Mouse (Mus musculus) liver, embryonic 14.5 days (tissue): ENCODE results near the gene Bbs9. TPM values are rescaled to one million over a fixed set of nuclear protein-coding genes. Genes with fewer than 3 reads are reported as not detected.

Experiments used
- ATAC-seq: fragments of 200-750 bp; cut with Nextera tagmentation; 2 replicates; pipeline ENCODE4 v1.8.0; 2017; ENCODE audit warnings: moderate number of reproducible peaks, mild to moderate bottlenecking, moderate library complexity; ENCODE audit not compliant: insufficient read depth
- DNase-seq, 3 experiments: peaks; one replicate each; pipeline ENCODE4 v3.0.0-alpha.2; 2012 to 2013; ENCODE audit warnings: low read depth in 3 of 3, low spot score in 3 of 3
- H3K27ac ChIP-seq: fragments of 300-500 bp; sonication (generic); 2 replicates; pipeline ENCODE4 v1.5.1; 2014; ENCODE audit warnings: moderate library complexity, mild to moderate bottlenecking, control low read depth, inconsistent platforms
- H3K27me3 ChIP-seq: fragments of 300-500 bp; sonication (generic); 2 replicates; pipeline ENCODE4 v1.6.1; 2014; ENCODE audit warnings: mild to moderate bottlenecking, low read length, moderate library complexity; ENCODE audit not compliant: control insufficient read depth, insufficient read depth
- H3K36me3 ChIP-seq: fragments of 300-500 bp; sonication (generic); replicated peaks from 2 replicates; pipeline ENCODE4 v1.6.1; 2014; ENCODE audit warnings: low read depth; ENCODE audit not compliant: control insufficient read depth, insufficient read depth
- H3K4me1 ChIP-seq, 2 experiments: fragments of 200-500 bp in 1 of 2; fragments of 300-500 bp in 1 of 2; sonication (generic) in 1 of 2; replicated peaks; 2 replicates each; pipeline ENCODE4 v1.6.1; 2012 to 2014; ENCODE audit warnings: antibody characterized with exemption in 1 of 2, inconsistent platforms in 1 of 2, low read length in 1 of 2; ENCODE audit not compliant: control insufficient read depth in 2 of 2, insufficient read depth in 2 of 2
- H3K4me2 ChIP-seq: fragments of 300-500 bp; sonication (generic); 2 replicates; pipeline ENCODE4 v1.6.1; 2014; ENCODE audit warnings: low read depth, mild to moderate bottlenecking, control low read depth, moderate library complexity
- H3K4me3 ChIP-seq, 2 experiments: fragments of 200-500 bp in 1 of 2; fragments of 300-500 bp in 1 of 2; sonication (generic) in 1 of 2; 2 replicates each; pipeline ENCODE4 v1.5.1; 2012 to 2014; ENCODE audit warnings: low read depth in 2 of 2, low read length in 2 of 2, mild to moderate bottlenecking in 2 of 2, control low read depth in 1 of 2, inconsistent platforms in 1 of 2, moderate library complexity in 1 of 2; ENCODE audit not compliant: insufficient read depth in 1 of 2
- H3K9ac ChIP-seq: fragments of 300-500 bp; sonication (generic); replicated peaks from 2 replicates; pipeline ENCODE4 v1.6.1; 2014; ENCODE audit warnings: mild to moderate bottlenecking, control low read depth, moderate library complexity
- H3K9me3 ChIP-seq: fragments of 300-500 bp; sonication (generic); 2 replicates; pipeline ENCODE4 v1.6.1; 2016; ENCODE audit warnings: low read length, mixed read lengths; ENCODE audit not compliant: control insufficient read depth
- CTCF ChIP-seq: IDR thresholded peaks from 2 replicates; pipeline ENCODE4 v1.5.1; 2016; ENCODE audit warnings: antibody characterized with exemption, low read depth, control low read depth
- EP300 ChIP-seq: IDR thresholded peaks from 2 replicates; pipeline ENCODE4 v1.6.1; 2016; ENCODE audit warnings: antibody characterized with exemption, low read depth
- WGBS: fragments of 180-500 bp; shearing (Covaris S2); extraction: QIAGEN DNeasy Blood & Tissue Kit; methylation state at CpG from one replicate; pipeline ENCODE4 v1.1.7; 2014; ENCODE audit not compliant: insufficient replicate concordance; 5-methylcytosine and 5-hydroxymethylcytosine counted together
- polyA plus RNA-seq, 2 experiments: library from polyadenylated mRNA; depleted of rRNA in 1 of 2; stranded (reverse) in 1 of 2; unstranded in 1 of 2; fragments of >200 nt; fragmentation: Nextera tagmentation in 1 of 2; extraction: Ambion mirVana in 1 of 2; gene quantifications; 2 replicates each; pipeline versions ENCODE4 v1.2.1 to v1.2.3; 2012 to 2014

Bbs9 gene
- polyA plus RNA-seq, 2 experiments: 2.2 to 2.3 TPM

GRCm38 (mm10) chr9:22578266-22578665, 102.8 kb downstream of the Bbs9 start:
- H3K27ac ChIP-seq: no peak overlapping the region
- H3K4me2 ChIP-seq: no peak overlapping the region
- TF ChIP-seq EP300 (no peak), CTCF (no peak)
- H3K4me3 ChIP-seq: no peak overlapping the region
- no peaks in the 10 kb centered on the region for H3K4me1 ChIP-seq
- no peak for ATAC-seq
- no peak overlapping the region for H3K9ac ChIP-seq
- no peaks in the 10 kb centered on the region for H3K27me3 ChIP-seq
- H3K36me3 ChIP-seq: no peaks in the 10 kb centered on the region
- DNase-seq: no peak
- H3K9me3 ChIP-seq: no peaks in the 10 kb centered on the region
- WGBS: 49% methylated on average over 3 of the region's 3 CpGs

- ATAC-seq (no peak), DNase-seq (no peak)
These were observed 108.7 kb downstream of the Bbs9 start for GRCm38 (mm10) chr9:22584221-22584620.

GRCm38 (mm10) chr9:22593032-22593431, 117.5 kb downstream of the Bbs9 start:
- no peaks in the 10 kb centered on the region for H3K4me1 ChIP-seq
- H3K27me3 ChIP-seq: no peaks in the 10 kb centered on the region
- H3K4me2 ChIP-seq: no peak overlapping the region
- 84% methylated on average over 5 of the region's 5 CpGs for WGBS
- H3K9me3 ChIP-seq: no peaks in the 10 kb centered on the region
- H3K36me3 ChIP-seq: no peaks in the 10 kb centered on the region
- no peak overlapping the region for H3K4me3 ChIP-seq
- no peak for TF ChIP-seq CTCF
- no peak for TF ChIP-seq EP300
- DNase-seq (no peak), ATAC-seq (no peak)
- H3K9ac ChIP-seq: no peak overlapping the region
- no peak overlapping the region for H3K27ac ChIP-seq

More at GRCm38 (mm10) chr9:22584221-22584620, 108.7 kb downstream of the Bbs9 start:
- Histone ChIP-seq H3K27ac (no peak overlapping the region), H3K36me3 (no peaks in the 10 kb centered on the region), H3K4me2 (no peak overlapping the region), H3K4me1 (no peaks in the 10 kb centered on the region), H3K4me3 (no peak overlapping the region), H3K9ac (no peak overlapping the region), H3K27me3 (no peaks in the 10 kb centered on the region), H3K9me3 (no peaks in the 10 kb centered on the region)
- 50% methylated on average over 3 of the region's 3 CpGs for WGBS
- TF ChIP-seq CTCF (no peak), EP300 (no peak)

GRCm38 (mm10) chr9:22596650-22597049, 121.1 kb downstream of the Bbs9 start:
- H3K27ac ChIP-seq: no peak overlapping the region
- H3K9ac ChIP-seq: no peak overlapping the region
- DNase-seq: no peak
- no peaks in the 10 kb centered on the region for H3K36me3 ChIP-seq
- 28% methylated on average over 2 of the region's 2 CpGs for WGBS
- ATAC-seq: no peak
- no peak overlapping the region for H3K4me2 ChIP-seq
- no peaks in the 10 kb centered on the region for H3K9me3 ChIP-seq
- no peak overlapping the region for H3K4me3 ChIP-seq
- H3K4me1 ChIP-seq: no peaks in the 10 kb centered on the region
- TF ChIP-seq CTCF (no peak), EP300 (no peak)
- no peaks in the 10 kb centered on the region for H3K27me3 ChIP-seq

GRCm38 (mm10) chr9:22613271-22613824, 137.8 kb downstream of the Bbs9 start:
- H3K4me2 ChIP-seq: no peak overlapping the region
- H3K27me3 ChIP-seq: no peaks in the 10 kb centered on the region
- no peak for TF ChIP-seq EP300
- no peak for TF ChIP-seq CTCF
- no peak overlapping the region for H3K27ac ChIP-seq
- H3K4me3 ChIP-seq: no peak overlapping the region
- no peak overlapping the region for H3K9ac ChIP-seq
- H3K9me3 ChIP-seq: no peaks in the 10 kb centered on the region
- no peak for DNase-seq
- WGBS: 89% methylated on average over 6 of the region's 6 CpGs
- no peaks in the 10 kb centered on the region for H3K4me1 ChIP-seq
- no peaks in the 10 kb centered on the region for H3K36me3 ChIP-seq
- no peak for ATAC-seq
